Mouse (Mus musculus) MEL (cell line): ENCODE data around the gene Sobp. TPM values are rescaled to one million over a fixed set of nuclear protein-coding genes. Genes with fewer than 3 reads are reported as not detected.

Experiments
- DNase-seq: peaks from one replicate; pipeline ENCODE4 v3.0.0; 2011; ENCODE audit warnings: low read depth, low spot score
- H3K27ac ChIP-seq: 2 replicates; pipeline ENCODE4 v1.5.1; 2012; ENCODE audit warnings: low read depth, mild to moderate bottlenecking, control low read depth, low read length, moderate library complexity; ENCODE audit not compliant: control insufficient read depth
- H3K27me3 ChIP-seq, 2 experiments: fragments of 150-350 bp in 1 of 2; sonication (generic) in 1 of 2; 2 replicates each; pipeline ENCODE4 v1.6.1; 2012; ENCODE audit warnings: low read length in 2 of 2, mild to moderate bottlenecking in 2 of 2, improper control_type of control experiment in 1 of 2, moderate library complexity in 1 of 2; ENCODE audit not compliant: insufficient read depth in 2 of 2, control insufficient read depth in 1 of 2
- H3K36me3 ChIP-seq, 2 experiments: 2 replicates each; pipeline ENCODE4 v1.6.1; 2012 to 2014; ENCODE audit warnings: low read length in 2 of 2, improper control_type of control experiment in 1 of 2, inconsistent platforms in 1 of 2, mild to moderate bottlenecking in 1 of 2; ENCODE audit not compliant: insufficient read depth in 2 of 2, control insufficient read depth in 1 of 2
- H3K4me1 ChIP-seq, 2 experiments: fragments of 150-350 bp in 1 of 2; sonication (generic) in 1 of 2; 2 replicates each; pipeline ENCODE4 v1.6.1; 2012; ENCODE audit warnings: low read length in 2 of 2, improper control_type of control experiment in 1 of 2, mild to moderate bottlenecking in 1 of 2; ENCODE audit not compliant: insufficient read depth in 2 of 2, control insufficient read depth in 1 of 2
- H3K4me3 ChIP-seq, 2 experiments: fragments of 150-350 bp in 1 of 2; sonication (generic) in 1 of 2; 2 replicates each; pipeline ENCODE4 v1.5.1; 2012; ENCODE audit warnings: low read depth in 2 of 2, low read length in 2 of 2, mild to moderate bottlenecking in 2 of 2, moderate library complexity in 2 of 2, control low read depth in 1 of 2, improper control_type of control experiment in 1 of 2; ENCODE audit not compliant: control insufficient read depth in 1 of 2, insufficient read depth in 1 of 2
- H3K79me2 ChIP-seq: 2 replicates; pipeline ENCODE4 v1.6.1; 2012; ENCODE audit warnings: mild to moderate bottlenecking, low read length, moderate library complexity; ENCODE audit not compliant: control insufficient read depth, poor library complexity, insufficient read depth
- H3K9ac ChIP-seq: 2 replicates; pipeline ENCODE4 v1.6.1; 2012; ENCODE audit warnings: low read depth, mild to moderate bottlenecking, control low read depth, low read length, moderate library complexity; ENCODE audit not compliant: control insufficient read depth, poor library complexity, severe bottlenecking
- H3K9me3 ChIP-seq: fragments of 150-350 bp; sonication (generic); replicated peaks from 2 replicates; pipeline ENCODE4 v1.6.1; 2012; ENCODE audit warnings: mild to moderate bottlenecking, low read length, improper control_type of control experiment, moderate library complexity; ENCODE audit not compliant: insufficient read depth
- BHLHE40 ChIP-seq: IDR thresholded peaks from 2 replicates; pipeline ENCODE4 v1.6.1; 2012; ENCODE audit warnings: low read depth, mild to moderate bottlenecking, inconsistent platforms, low read length, improper control_type of control experiment, borderline replicate concordance
- CHD1 ChIP-seq: IDR thresholded peaks from 2 replicates; pipeline ENCODE4 v1.6.1; 2012; ENCODE audit warnings: low read depth, mild to moderate bottlenecking, inconsistent platforms, low read length, improper control_type of control experiment
- CTCF ChIP-seq, 3 experiments: IDR thresholded peaks in 2 of 3; conservative IDR thresholded peaks in 1 of 3; 2 replicates each; pipeline ENCODE4 v1.5.1; 2011 to 2012; ENCODE audit warnings: low read length in 3 of 3, low read depth in 2 of 3, mild to moderate bottlenecking in 2 of 3, improper control_type of control experiment in 1 of 3, inconsistent platforms in 1 of 3, mixed read lengths in 1 of 3, moderate library complexity in 1 of 3; ENCODE audit not compliant: control insufficient read depth in 1 of 3, insufficient read depth in 1 of 3, poor library complexity in 1 of 3, severe bottlenecking in 1 of 3
- E2F4 ChIP-seq: IDR thresholded peaks from 2 replicates; pipeline ENCODE4 v1.6.1; 2011; ENCODE audit warnings: low read depth, low read length, improper control_type of control experiment, borderline replicate concordance
- ELF1 ChIP-seq: IDR thresholded peaks from 2 replicates; pipeline ENCODE4 v1.6.1; 2014; ENCODE audit warnings: low read depth, mild to moderate bottlenecking, inconsistent platforms, low read length, improper control_type of control experiment, moderate library complexity
- EP300 ChIP-seq, 2 experiments: IDR thresholded peaks; 2 replicates each; pipeline ENCODE4 v1.6.1; 2011; ENCODE audit warnings: improper control_type of control experiment in 2 of 2, low read length in 2 of 2, low read depth in 1 of 2, mild to moderate bottlenecking in 1 of 2
- GABPA ChIP-seq: IDR thresholded peaks from 2 replicates; pipeline ENCODE4 v1.6.1; 2012; ENCODE audit warnings: low read depth, mild to moderate bottlenecking, inconsistent platforms, low read length, improper control_type of control experiment, moderate library complexity
- GATA1 ChIP-seq: IDR thresholded peaks from 2 replicates; pipeline ENCODE4 v1.6.1; 2011; ENCODE audit warnings: low read depth, low read length, improper control_type of control experiment
- JUND ChIP-seq: IDR thresholded peaks from 2 replicates; pipeline ENCODE4 v1.6.1; 2011; ENCODE audit warnings: low read depth, mild to moderate bottlenecking, improper control_type of control experiment, low read length
- KAT2A ChIP-seq: conservative IDR thresholded peaks from 2 replicates; pipeline ENCODE4 v1.6.1; 2012; ENCODE audit warnings: low read depth, low read length, improper control_type of control experiment, inconsistent platforms
- MAFK ChIP-seq: IDR thresholded peaks from 2 replicates; pipeline ENCODE4 v1.6.1; 2011; ENCODE audit warnings: low read depth, mild to moderate bottlenecking, low read length, improper control_type of control experiment, borderline replicate concordance
- MAZ ChIP-seq: IDR thresholded peaks from 2 replicates; pipeline ENCODE4 v1.6.1; 2012; ENCODE audit warnings: low read depth, mild to moderate bottlenecking, inconsistent platforms, low read length, improper control_type of control experiment
- MEF2A ChIP-seq: IDR thresholded peaks from 2 replicates; pipeline ENCODE4 v1.6.1; 2014; ENCODE audit warnings: low read depth, mild to moderate bottlenecking, inconsistent platforms, low read length, improper control_type of control experiment; ENCODE audit not compliant: poor library complexity, insufficient replicate concordance, severe bottlenecking; ENCODE audit errors: extremely low read depth
- MXI1 ChIP-seq: IDR thresholded peaks from 2 replicates; pipeline ENCODE4 v1.6.1; 2011; ENCODE audit warnings: mild to moderate bottlenecking, low read depth, low read length, improper control_type of control experiment
- MYC ChIP-seq: IDR thresholded peaks from 2 replicates; pipeline ENCODE4 v1.6.1; 2011; ENCODE audit warnings: low read depth, mild to moderate bottlenecking, low read length, improper control_type of control experiment, moderate library complexity
- NELFE ChIP-seq: IDR thresholded peaks from 2 replicates; pipeline ENCODE4 v1.6.1; 2011; ENCODE audit warnings: low read depth, low read length, improper control_type of control experiment
- NRF1 ChIP-seq: IDR thresholded peaks from 2 replicates; pipeline ENCODE4 v1.6.1; 2014; ENCODE audit warnings: low read depth, mild to moderate bottlenecking, inconsistent platforms, low read length, improper control_type of control experiment, moderate library complexity; ENCODE audit not compliant: poor library complexity, insufficient read depth, severe bottlenecking
- RAD21 ChIP-seq: IDR thresholded peaks from 2 replicates; pipeline ENCODE4 v1.6.1; 2011; ENCODE audit warnings: mild to moderate bottlenecking, low read depth, low read length, improper control_type of control experiment
- RCOR1 ChIP-seq: IDR thresholded peaks from 2 replicates; pipeline ENCODE4 v1.6.1; 2012; ENCODE audit warnings: low read depth, mild to moderate bottlenecking, inconsistent platforms, low read length, improper control_type of control experiment
- SIN3A ChIP-seq: IDR thresholded peaks from 2 replicates; pipeline ENCODE4 v1.6.1; 2012; ENCODE audit warnings: low read length, improper control_type of control experiment, inconsistent platforms
- TBP ChIP-seq: IDR thresholded peaks from 2 replicates; pipeline ENCODE4 v1.8.0; 2011; ENCODE audit warnings: low read depth, low read length, improper control_type of control experiment
- TCF12 ChIP-seq: IDR thresholded peaks from 2 replicates; pipeline ENCODE4 v1.6.1; 2014; ENCODE audit warnings: low read depth, mild to moderate bottlenecking, inconsistent platforms, low read length, improper control_type of control experiment, moderate library complexity
- UBTF ChIP-seq: IDR thresholded peaks from 2 replicates; pipeline ENCODE4 v1.6.1; 2012; ENCODE audit warnings: low read depth, mild to moderate bottlenecking, inconsistent platforms, low read length, improper control_type of control experiment, moderate library complexity, borderline replicate concordance; ENCODE audit not compliant: insufficient read depth
- USF1 ChIP-seq: IDR thresholded peaks from 2 replicates; pipeline ENCODE4 v1.6.1; 2014; ENCODE audit warnings: low read depth, mild to moderate bottlenecking, inconsistent platforms, low read length, improper control_type of control experiment, moderate library complexity
- USF2 ChIP-seq, 2 experiments: IDR thresholded peaks; 2 replicates each; pipeline ENCODE4 v1.6.1; 2011 to 2012; ENCODE audit warnings: improper control_type of control experiment in 2 of 2, low read length in 2 of 2, borderline replicate concordance in 1 of 2, inconsistent platforms in 1 of 2, low read depth in 1 of 2, mild to moderate bottlenecking in 1 of 2; ENCODE audit not compliant: insufficient read depth in 1 of 2
- ZC3H11A ChIP-seq: IDR thresholded peaks from 2 replicates; pipeline ENCODE4 v1.6.1; 2012; ENCODE audit warnings: low read depth, mild to moderate bottlenecking, inconsistent platforms, low read length, improper control_type of control experiment
- ZMIZ1 ChIP-seq: IDR thresholded peaks from 2 replicates; pipeline ENCODE4 v1.6.1; 2012; ENCODE audit warnings: low read depth, mild to moderate bottlenecking, inconsistent platforms, low read length, improper control_type of control experiment, moderate library complexity
- ZNF384 ChIP-seq: IDR thresholded peaks from 2 replicates; pipeline ENCODE4 v1.6.1; 2012; ENCODE audit warnings: low read depth, mild to moderate bottlenecking, inconsistent platforms, low read length, improper control_type of control experiment
- polyA plus RNA-seq, 2 experiments: library from polyadenylated mRNA; stranded (reverse) in 1 of 2; unstranded in 1 of 2; fragments of >175 nt in 1 of 2; fragments of >200 nt in 1 of 2; gene quantifications; 2 replicates each; pipeline versions ENCODE4 v1.2.1 to v1.2.4; 2012; ENCODE audit warnings: low replicate concordance in 2 of 2, low read depth in 1 of 2; ENCODE audit not compliant: insufficient read length in 2 of 2, insufficient read depth in 1 of 2, missing spikeins in 1 of 2
- total RNA-seq: library from RNA; depleted of rRNA; stranded (reverse); fragments of 300-350 nt; gene quantifications from 2 replicates; pipeline ENCODE4 v1.2.3, GENCODE M21; 2012

Gene Sobp
- total and polyA plus RNA-seq, 3 experiments = not detected

DNA sequence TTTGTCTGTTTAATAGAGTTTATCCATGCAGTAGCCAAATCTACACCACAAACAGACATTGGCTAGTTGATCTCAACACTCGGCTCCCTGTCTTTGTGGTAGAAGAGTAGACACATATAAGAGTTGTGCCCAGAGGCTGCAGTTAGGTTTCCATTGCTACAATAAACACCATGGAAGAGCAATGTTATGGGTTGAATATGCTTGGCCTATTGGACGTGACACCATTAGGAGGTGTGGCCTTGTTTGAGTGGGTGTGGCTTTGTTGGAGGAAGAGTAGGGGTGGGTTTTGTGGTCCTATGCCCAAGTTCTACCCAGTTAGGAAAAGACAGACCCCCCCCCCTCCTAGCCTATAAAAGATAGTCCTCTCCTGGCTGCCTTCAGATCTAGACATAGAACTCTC is 211.3 kb downstream of the Sobp start:
- H3K4me1 ChIP-seq = peaks cover 0 to 15% of the 10 kb centered on the region in 2 experiments; a peak in 3 of 4 replicates
- no peak overlapping the region for H3K27ac ChIP-seq
- H3K79me2 ChIP-seq = no peaks in the 10 kb centered on the region
- no peak overlapping the region for H3K9ac ChIP-seq
- TF ChIP-seq MYC (no peak), UBTF (no peak), ELF1 (no peak), NELFE (no peak), NRF1 (no peak), CTCF (IDR thresholded peaks at IDR 0.05 in 2 of 3, conservative IDR thresholded peaks at IDR 0.05 in 1 of 3; ENCODE audit: control insufficient read depth in 1 of 3, insufficient read depth in 1 of 3, low read depth in 2 of 3, low read length in 3 of 3, poor library complexity in 1 of 3, severe bottlenecking in 1 of 3) (no peak), BHLHE40 (no peak), GABPA (no peak), CHD1 (no peak), KAT2A (no peak)
- peaks cover 0 to 2% of the 10 kb centered on the region in 2 experiments; a peak in 3 of 4 replicates for H3K27me3 ChIP-seq
- H3K36me3 ChIP-seq = no peaks in the 10 kb centered on the region; a peak in 1 of 4 replicates
- no peak for DNase-seq
- no peak overlapping the region for H3K4me3 ChIP-seq
- no peaks in the 10 kb centered on the region for H3K9me3 ChIP-seq

DNA sequence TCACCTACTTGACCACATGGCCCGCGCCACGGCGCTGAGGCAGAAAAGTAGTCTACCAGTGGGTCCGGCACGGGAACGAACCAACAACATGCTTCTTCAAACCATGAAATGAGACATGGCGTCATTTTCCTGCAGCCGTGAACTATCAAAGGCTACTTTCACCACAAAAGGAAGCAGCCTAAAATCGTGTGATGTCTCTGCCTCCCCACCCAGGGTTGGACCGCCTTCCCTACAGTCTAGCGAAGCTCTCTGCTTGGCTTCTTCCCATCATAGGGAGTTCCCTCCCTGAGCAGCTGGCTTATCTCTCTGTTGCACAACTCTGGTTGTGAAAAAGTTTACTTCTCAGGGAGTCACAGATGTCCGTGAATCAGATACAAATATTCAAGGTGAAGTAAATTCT is 211.7 kb downstream of the Sobp start:
- Histone ChIP-seq H3K79me2 (no peaks in the 10 kb centered on the region), H3K27me3 (peaks cover 0 to 1% of the 10 kb centered on the region in 2 experiments; a peak in 3 of 4 replicates), H3K4me3 (peak overlapping the region; percentile 41 to 57), H3K9me3 (no peaks in the 10 kb centered on the region), H3K4me1 (peaks cover 0 to 15% of the 10 kb centered on the region in 2 experiments; a peak in 3 of 4 replicates), H3K36me3 (no peaks in the 10 kb centered on the region; a peak in 1 of 4 replicates), H3K9ac (peak overlapping the region; percentile 39; the same call in 1 of the 2 replicates), H3K27ac (peak overlapping the region; percentile 66)
- peak; percentile 77 for DNase-seq
- TF ChIP-seq UBTF (no peak), GABPA (no peak), MAFK (no peak), GATA1 (peak; percentile 78), ELF1 (no peak), ZMIZ1 (no peak; the same call in 1 of the 2 replicates), TCF12 (peak; percentile 79), NELFE (no peak), USF1 (no peak), USF2 (IDR thresholded peaks at IDR 0.05; ENCODE audit: borderline replicate concordance in 1 of 2, insufficient read depth in 1 of 2, low read depth in 1 of 2, low read length in 2 of 2) (no peak), MAZ (no peak), RAD21 (no peak), EP300 (IDR thresholded peaks at IDR 0.05; ENCODE audit: low read depth in 1 of 2, low read length in 2 of 2) (peak; percentile 28 to 38; a peak in 1 of 4 replicates), SIN3A (peak; percentile 57; the same call in 1 of the 2 replicates), ZC3H11A (no peak), MXI1 (no peak), BHLHE40 (no peak), JUND (no peak), CTCF (IDR thresholded peaks at IDR 0.05 in 2 of 3, conservative IDR thresholded peaks at IDR 0.05 in 1 of 3; ENCODE audit: control insufficient read depth in 1 of 3, insufficient read depth in 1 of 3, low read depth in 2 of 3, low read length in 3 of 3, poor library complexity in 1 of 3, severe bottlenecking in 1 of 3) (no peak), TBP (no peak), MYC (no peak), RCOR1 (peak; percentile 52; the same call in 1 of the 2 replicates), ZNF384 (peak; percentile 30; the same call in 1 of the 2 replicates), E2F4 (no peak), MEF2A (no peak)
